Mouse (Mus musculus) CH12F3 (cell line): ENCODE data around the gene Tsen34.

Source experiments
- in situ Hi-C: fragments of 300-500 bp; cut with MboI; formaldehyde crosslinking; loops from 2 replicates; pipeline ENCODE4 v1.14.3; 2020; ENCODE audit warnings: low sequenced_read_pairs

Gene Tsen34

DNA sequence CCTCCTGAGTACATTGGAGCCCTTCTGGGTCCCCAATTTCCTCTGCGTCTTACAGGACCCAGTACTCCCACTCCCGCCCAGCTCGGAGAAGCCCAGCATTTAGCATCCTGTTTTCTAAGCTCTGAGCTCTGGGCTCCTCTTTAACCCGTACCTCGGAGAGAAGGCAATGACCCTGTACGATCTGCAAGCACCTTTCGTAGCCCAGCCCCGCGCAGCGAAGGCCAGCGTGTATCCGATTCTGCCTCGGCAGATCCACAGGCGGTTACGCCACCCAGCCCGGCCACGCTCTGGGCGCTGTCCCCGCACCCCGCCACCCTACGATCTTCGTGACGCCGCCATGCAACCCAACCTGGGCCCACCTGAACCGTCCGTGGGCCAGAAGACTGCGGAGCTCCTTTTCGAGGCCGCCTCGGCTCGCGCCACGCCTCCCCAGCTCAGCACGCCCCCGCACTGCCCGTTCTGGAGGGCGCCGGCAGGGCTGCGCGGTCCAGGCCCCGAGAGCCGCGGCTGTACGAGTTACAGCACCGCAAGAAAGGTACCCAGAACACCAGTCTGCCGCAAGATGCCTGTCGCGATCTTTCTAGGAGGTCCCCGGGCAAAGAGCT lies at the start of gene Tsen34:
TSS of gene Tsen34 (plus strand) at position 482 of the 605 bp plus-strand sequence.
- in situ Hi-C loops = no loop called here

DNA sequence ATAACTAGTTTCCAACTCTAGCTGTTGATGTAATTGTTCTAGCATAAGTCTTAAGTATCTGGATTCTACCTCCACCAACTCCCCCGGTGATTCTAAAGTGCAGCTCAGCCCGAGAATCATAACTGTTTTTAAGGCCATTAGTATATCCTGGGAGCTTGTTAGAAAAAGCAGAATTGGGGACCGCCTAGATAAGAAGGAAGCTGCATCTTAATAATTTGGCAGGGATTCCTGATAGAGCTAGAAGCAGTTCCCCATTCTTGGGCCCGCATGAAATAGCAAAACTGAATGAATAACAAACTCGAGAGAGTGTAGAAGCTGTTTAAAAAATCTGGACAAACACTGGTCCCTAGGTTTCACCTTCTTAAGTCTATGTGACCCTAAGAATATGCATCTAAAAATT lies 49.3 kb upstream of the Tsen34 start:
- in situ Hi-C loops = no loop called here

GRCm38 (mm10) chr7:3643843-3644242 lies 48.8 kb upstream of the Tsen34 start:
- in situ Hi-C loops = no loop called here

GRCm38 (mm10) chr7:3644348-3644671 lies 48.4 kb upstream of the Tsen34 start:
- in situ Hi-C loops = no loop called here

DNA sequence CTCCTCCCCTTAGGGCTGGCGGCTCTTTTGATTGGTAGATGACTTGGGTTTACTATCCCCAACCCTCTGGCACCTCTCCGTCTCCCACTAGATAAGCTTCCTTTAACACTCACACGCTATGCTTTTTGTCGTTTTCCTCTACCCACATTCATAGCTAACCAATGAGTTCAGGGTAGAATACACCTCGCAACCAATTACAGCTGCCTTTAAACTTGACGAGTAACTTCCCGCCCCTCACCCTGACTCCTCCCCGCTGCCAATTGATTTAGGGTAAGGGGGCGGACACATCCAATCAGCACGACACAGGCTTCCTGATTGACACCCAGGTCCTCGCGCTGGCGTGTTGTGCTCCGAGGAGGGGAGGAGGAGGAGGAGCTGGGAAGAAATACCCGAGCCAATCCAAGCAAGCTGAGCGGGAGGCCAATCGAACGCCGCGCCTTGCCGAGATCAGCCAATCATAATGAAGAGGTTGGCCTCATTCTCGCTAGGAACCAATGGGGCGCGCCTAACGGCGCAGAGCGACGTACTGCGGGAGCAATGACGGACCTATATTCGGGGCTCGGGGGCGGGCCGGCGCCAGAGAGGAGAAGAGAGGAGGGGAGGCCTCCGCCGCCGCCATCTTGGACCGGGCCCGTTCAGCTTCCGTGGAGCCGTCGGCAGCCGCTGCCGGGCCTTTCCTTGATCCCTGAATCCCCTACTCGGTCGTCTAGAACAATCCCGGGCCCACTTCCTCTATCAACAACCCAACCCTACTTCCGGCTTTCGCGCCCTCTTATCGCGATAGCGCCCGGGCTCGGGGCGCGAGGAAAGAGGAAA lies 47.8 kb upstream of the Tsen34 start, which contains the start of gene Cnot3:
TSS of gene Cnot3 (plus strand) at position 597 of the 816 bp plus-strand sequence.
- in situ Hi-C loops = no loop called here

DNA sequence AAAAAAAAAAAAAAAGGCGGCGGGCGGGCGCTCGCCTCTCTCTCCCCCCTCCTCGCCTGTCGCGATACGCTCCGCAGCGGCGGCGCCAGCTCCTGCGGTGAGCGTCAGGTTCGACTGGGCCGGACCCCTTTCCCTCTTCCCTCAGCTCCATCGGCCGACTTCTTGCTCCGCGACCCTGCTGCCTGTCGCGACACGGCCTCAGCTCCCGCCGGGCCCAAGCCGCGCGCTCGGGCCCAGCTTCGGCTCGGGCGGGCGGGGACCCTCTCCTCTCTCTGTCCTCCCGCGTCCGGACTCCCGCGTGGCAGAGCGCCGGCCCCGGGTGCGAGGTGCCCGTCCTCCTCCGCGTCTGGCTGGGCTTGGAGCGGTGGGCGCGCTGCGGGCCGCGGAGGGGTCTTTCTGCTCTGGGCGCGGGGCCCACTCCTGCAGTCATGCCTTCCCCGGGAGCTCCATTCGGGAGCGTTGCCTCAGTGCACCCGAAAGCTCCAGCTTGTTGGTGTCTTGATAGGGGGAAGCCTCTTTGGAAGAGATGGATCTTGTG lies 47.1 kb upstream of the Tsen34 start:
- in situ Hi-C loops = no loop called here

DNA sequence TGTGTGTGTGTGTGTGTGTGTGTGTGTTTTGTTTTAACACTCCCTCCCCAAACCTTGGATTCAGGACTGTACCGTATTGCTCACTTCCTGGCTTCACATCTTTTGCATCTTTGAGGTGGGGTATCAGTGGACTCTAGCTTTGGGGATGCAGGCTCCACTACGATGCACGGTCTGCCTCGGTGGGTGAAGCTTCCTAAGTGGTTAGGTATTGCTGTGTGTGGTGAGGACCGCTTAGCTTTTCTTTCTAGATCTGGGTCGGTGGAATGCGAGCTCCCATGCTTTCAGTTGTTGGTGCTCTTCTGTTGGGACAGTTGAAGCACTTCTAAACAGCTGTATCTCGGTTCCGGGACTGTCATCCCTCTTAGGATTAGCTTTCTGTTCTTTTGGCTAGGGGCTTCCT lies 46.5 kb upstream of the Tsen34 start:
- in situ Hi-C loops = no loop called here

- in situ Hi-C loops = no loop called here
These were observed 46.0 kb upstream of the Tsen34 start for GRCm38 (mm10) chr7:3646641-3647040.

DNA sequence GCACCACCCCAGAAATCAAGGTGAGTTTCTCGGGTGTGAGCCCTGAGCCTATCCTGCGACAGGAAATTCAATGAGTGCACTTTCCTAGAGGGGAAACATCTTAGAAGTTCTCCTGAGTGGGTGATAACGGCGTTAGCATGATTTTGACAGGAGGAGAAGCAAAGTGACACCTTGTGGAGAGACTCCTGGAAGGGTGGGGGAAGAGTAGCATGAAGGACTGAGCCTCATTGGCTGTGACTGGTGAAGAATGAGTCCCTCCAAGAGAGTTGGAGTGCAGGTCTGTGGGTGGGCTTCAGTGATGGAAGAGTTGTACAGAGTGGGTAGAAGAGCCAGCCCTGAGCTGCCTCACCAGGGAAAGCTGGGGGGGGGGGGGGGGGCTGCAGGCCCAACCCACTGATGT lies 35.7 kb upstream of the Tsen34 start:
- in situ Hi-C loops = no loop called here

GRCm38 (mm10) chr7:3658578-3658977 lies 34.1 kb upstream of the Tsen34 start:
- in situ Hi-C loops = no loop called here

DNA sequence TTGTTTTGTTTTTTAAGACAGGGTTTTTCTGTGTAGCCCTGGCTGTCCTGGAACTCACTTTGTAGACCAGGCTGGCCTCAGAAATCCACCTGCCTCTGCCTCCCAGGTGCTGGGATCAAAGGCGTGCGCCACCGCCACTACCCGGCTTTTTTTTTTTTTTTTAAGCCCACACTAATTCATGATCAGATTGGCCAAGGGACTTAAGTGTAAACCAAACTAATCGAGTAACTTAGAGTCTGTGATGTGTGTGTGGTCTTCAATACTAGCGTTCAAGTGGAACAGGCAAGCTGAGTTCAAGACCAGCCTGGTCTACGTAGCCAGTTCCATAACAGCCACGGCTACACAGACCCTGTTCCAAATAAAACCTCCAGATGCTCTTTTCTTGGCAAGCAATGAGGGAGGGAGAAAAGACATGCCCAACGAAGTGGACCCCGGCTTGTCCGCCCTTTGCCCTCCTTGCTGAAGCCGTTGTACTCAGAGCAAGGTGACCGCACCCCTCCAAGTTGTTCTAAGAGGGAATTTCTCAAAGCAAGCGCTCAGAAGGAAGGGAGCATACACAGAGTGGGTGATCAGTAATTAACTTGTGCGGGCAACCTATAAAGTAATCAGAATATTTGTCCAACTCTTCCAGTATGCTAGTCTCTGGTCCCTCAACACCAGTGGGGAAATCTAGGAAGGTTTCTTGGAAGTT lies 28.0 kb upstream of the Tsen34 start:
- in situ Hi-C loops = no loop called here

DNA sequence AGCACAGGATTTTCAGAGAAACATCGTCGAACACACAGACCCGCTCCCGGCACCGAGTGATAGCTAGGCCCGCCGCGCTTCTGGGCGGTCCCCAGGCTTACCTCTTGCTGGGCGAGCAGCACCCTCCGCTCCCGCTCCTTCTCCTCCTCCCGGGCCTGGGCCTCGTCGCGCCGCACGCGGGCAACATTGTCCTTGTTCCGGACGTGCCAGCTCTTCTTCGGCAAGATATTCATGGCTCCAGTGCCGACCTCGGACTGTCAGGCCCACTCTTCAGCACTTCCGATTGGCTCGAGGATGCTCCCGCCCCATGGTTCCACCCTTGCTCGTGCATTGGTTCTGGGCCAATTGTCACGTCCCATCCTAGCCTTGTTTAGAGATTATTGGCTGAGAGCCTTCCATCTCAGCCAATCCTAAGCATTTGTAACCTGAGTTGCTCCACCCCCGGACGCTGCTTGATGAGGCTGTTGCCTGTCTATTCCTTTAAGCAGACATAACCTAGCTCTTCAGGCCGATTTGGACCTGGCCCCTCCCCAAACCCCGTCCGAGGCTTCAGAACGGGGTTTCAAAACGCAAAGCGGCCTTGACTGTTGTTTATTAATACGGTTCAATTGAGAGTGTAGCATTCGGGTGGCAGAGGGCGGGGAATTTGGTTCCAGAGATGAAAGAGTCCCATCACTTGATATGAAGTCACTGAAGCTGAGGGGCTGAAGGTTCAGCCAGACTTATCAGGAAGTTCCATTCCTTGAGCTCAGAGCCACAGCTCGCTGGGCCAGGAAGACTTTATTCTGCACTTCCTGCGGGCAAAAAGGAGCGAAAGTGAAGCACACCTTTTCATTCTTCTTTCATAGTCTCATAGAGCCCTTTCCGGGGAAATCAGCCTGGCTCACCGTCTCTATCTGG lies 27.2 kb upstream of the Tsen34 start, which contains the start of gene Leng1:
TSS of gene Leng1 (minus strand) at position 626 of the 900 bp plus-strand sequence.
- in situ Hi-C loops = no loop called here

- in situ Hi-C loops = no loop called here
These were observed 25.7 kb upstream of the Tsen34 start for GRCm38 (mm10) chr7:3666921-3667391.

- in situ Hi-C loops = no loop called here
These were observed 18.0 kb upstream of the Tsen34 start for GRCm38 (mm10) chr7:3674507-3675227.

DNA sequence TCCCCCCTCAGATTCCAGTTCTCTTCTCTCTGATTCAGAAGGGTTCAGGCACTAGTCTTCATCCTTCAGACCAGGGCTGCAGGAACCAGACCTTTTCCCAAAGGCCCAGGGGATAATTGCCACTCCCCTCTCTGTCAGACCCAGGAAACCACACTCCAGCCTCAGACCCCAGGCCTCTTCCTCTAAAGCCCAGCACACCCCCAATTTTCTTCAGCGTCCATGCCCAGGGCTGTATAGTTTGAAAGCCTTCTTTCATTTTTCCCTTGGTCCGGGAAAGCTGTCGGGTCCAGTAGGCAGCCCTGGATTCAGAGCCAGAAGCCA lies 17.5 kb upstream of the Tsen34 start:
- in situ Hi-C loops = no loop called here

DNA sequence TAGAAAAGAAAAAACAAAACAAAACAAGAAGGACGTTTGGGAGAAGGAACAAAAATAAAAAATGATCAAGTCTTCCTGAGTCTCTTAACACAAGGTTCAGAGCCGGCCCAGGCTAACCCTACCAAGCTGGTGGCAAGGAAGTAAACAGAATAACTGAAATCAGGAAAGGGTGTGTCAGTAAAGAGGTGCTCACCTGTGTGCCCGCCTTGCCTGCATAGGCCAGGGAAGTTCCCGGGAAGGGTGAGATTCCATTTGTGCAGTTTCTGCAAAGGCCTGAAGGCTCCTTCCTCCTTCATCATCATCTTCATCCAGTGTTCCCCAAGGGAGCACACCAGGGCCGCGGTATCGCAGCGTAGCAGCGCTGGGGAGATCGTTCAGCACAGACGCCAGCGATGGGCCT lies 16.3 kb upstream of the Tsen34 start:
- in situ Hi-C loops = no loop called here

GRCm38 (mm10) chr7:3677342-3677741 lies 15.3 kb upstream of the Tsen34 start, which contains the start of gene Tmc4:
Gene Tmc4, minus strand, starts transcription at chr7:3677553.
- in situ Hi-C loops = no loop called here

GRCm38 (mm10) chr7:3683908-3684550 lies 8.6 kb upstream of the Tsen34 start:
- in situ Hi-C loops = no loop called here

DNA sequence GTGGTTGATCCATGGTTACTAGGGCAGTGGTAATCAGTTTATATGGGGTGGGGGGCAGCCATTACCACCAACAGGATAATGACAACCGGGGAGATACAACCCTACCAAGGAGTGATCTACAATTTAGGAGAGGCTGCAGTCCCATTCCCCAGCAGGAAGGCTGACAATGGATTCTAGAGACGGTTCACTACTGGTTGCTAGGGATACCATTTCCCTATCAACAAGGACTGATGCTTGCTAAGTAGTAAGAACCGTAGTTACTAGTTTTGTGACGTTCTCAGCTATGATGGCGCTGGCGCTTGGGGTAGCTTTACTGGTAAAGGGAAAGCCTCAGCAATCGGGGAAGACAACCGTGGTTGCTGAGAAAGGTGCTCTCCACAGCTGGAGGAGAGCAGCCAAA lies 8.0 kb upstream of the Tsen34 start:
- in situ Hi-C loops = no loop called here
